Mouse (Mus musculus) thymus, postnatal 0 days (tissue): ENCODE results near the gene Zswim1. TPM values are rescaled to one million over a fixed set of nuclear protein-coding genes. Genes with fewer than 3 reads are reported as not detected.

Source experiments
- DNase-seq: peaks from one replicate; pipeline ENCODE4 v3.0.0-alpha.2; 2015; ENCODE audit warnings: low spot score
- polyA plus RNA-seq: library from polyadenylated mRNA; unstranded; fragments of >200 nt; fragmentation: Nextera tagmentation; extraction: Ambion mirVana; gene quantifications from 2 replicates; pipeline ENCODE4 v1.2.1, GENCODE M21; 2015

Zswim1 gene
- 8.7 and 9.1 TPM in 2 replicates for polyA plus RNA-seq

DNA sequence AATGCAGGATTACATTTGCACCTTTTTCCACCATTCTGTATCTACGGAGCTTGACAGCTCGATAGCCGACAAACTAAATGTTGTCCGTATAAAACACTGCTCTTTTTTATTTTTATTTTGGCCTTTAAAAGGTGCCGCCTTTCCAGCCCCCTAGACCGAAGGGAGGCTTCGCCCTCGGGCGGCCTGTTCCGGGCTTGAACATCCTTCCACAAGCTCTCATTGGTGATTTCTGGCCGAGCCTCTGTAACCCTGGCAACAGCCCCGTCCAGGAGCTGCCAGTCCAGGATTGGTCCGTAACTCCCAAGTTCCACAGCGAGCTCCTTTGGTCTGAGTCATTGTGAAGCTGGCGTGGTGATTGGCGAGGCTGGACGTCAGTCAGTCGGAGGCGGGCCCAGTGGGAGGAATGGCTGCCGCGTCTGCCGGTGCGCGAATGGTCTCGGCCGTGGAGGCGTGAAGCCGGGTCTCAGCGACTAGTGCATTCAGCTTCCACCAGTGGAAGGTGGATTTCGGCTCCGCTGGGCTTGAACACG lies at the start of gene Zswim1:
Gene Zswim1 (plus strand): TSS at position 51 of the 530 bp plus-strand sequence.
- DNase-seq: peak; percentile 97

DNA sequence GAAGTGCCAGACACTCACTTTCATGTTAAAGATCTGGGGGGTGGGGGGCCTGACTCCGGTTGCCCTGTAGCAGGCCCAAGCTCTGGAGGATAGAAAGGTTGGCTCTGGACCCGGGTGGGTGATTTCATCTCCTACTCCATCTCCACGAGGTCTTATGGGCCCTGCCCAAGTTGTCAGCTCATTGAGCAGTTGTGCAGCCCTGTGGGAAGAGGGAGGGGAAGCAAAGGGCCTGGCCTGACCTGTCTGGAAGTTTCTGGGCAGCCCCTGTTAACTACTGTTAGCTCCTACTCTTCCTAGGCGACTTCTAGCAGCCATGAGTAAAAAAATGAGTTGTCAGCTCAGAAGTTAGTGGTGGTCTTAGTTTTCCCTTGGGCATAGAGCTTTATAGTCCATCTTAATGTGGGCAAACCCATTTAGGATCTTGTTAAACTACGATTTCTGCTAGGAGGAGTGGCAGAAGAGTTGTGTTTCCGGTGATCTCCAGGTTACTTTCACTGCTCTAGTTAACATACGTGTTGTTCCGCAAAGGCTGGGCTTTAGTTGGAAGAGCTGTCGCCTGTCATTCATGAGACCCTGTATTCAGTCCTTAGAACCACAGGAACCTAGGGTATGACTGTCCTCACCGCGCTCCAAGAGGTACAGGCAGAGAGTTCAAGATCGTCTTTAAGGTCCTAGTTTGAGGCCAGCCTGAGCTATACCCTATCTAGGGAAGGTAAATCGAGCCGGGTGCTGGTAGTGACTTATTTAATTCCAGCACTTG lies 49.1 kb upstream of the Zswim1 start:
- DNase-seq: no peak

GRCm38 (mm10) chr2:164773989-164774364 lies 48.5 kb upstream of the Zswim1 start:
- no peak for DNase-seq

DNA sequence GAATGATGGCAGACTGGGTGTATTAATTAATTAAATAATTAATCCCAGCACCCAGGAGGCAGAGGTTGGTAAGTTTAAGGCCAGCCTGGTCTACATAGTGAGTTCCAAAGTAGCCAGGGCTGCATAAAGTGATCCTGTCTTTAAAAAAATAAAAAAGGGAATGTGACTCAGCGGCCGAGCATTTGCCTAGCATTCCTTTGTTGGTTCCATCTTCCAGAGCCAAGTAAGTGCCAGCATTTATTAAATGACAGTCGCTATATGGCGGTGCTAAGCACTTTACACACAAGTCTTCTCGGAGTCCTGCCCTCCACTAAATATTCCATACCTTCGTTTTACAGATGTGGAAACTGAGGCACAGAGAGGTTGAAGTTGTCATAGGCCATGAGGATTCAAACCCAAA lies 46.4 kb upstream of the Zswim1 start:
- no peak for DNase-seq

DNA sequence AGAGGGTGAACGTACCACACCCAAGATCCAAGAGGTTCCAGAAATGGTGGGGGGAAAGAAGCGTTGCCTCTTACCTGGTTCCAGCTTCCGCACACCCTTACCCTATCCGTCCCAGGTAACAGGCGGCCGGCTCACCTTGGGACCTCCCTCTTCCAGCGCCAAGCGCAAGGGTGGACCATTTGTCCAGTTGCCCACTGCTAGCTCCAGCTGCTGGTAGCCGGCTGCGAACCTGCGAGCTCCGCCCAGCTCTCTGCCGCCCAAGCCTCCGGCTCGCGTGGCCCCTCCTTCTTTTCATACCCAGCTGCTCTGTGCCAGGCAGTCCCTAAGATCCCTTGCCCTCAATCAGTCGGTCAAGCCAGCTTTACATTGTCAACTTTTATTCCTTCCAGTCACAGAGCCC lies 45.7 kb upstream of the Zswim1 start:
- DNase-seq: no peak

- no peak for DNase-seq
Measured at GRCm38 (mm10) chr2:164777246-164778014, 45.1 kb upstream of the Zswim1 start.

DNA sequence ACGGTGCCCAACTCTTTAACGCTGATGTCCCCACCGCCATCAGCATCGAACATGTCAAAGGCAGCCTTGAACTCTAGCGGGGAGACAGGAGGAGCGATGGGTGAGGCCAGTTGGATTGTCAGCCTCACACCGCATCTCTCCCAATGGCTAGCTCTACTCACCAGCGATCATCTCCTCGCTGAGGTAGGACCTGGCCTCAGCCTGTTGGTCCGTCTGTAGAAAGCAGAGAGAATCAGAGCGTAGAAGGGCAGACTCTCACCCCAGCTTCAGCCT lies 44.5 kb upstream of the Zswim1 start:
- no peak for DNase-seq

DNA sequence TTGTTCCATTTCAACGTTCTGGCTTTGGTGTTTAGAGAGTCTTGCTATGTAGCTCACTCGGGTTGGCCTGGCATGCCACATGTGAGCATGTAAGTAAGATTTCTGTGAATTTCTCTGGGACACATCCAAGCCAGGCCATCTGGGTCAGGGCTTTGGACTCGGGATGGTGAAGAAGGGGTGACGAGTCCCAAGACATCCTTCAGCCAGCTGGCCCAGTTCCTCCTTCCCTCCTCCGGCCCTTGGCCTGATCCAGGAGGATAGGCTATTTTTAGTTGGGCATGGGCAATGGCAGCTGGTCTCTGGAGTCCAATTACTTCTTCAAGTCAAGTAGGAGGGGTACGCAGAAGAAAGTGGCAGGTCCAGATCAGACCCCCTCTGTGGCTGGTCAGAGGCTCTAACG lies 43.7 kb upstream of the Zswim1 start:
- no peak for DNase-seq

GRCm38 (mm10) chr2:164779481-164780086 lies 42.9 kb upstream of the Zswim1 start, which contains the start of gene Tnnc2:
Gene Tnnc2 (minus strand): TSS chr2:164779967.
- DNase-seq: no peak

- DNase-seq: no peak
Measured at GRCm38 (mm10) chr2:164781876-164782275, 40.6 kb upstream of the Zswim1 start.

- DNase-seq: peak; percentile 39
Measured at GRCm38 (mm10) chr2:164783926-164784581, 38.4 kb upstream of the Zswim1 start.

GRCm38 (mm10) chr2:164784869-164785420 lies 37.5 kb upstream of the Zswim1 start:
- no peak for DNase-seq

GRCm38 (mm10) chr2:164785481-164786387 lies 36.8 kb upstream of the Zswim1 start, which contains the start of gene Snx21:
Gene Snx21 (plus strand): TSS chr2:164785823.
- peak; percentile 71 for DNase-seq

DNA sequence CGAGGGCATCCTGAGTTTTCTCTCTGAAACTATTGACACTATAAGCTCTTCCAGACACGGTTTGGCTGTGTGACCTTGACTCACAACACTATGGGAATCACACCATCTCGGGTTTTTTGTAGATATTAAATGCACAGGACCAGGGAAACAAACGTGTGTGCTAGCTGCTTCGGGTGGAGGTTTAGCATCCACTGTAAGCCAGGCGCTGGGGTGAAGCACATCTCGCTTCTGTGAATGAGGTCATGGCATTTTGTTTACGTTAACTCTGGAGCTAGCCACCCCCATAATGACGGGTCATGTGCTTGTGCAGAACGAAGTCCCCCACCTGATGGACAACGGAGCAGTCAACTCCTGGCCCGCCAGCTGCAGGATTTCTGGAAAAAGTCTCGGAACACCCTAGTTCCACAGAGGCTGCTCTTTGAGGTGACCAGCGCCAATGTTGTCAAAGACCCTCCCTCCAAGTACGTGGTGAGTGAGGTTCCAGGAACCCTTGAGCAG lies 36.0 kb upstream of the Zswim1 start:
- DNase-seq: no peak

DNA sequence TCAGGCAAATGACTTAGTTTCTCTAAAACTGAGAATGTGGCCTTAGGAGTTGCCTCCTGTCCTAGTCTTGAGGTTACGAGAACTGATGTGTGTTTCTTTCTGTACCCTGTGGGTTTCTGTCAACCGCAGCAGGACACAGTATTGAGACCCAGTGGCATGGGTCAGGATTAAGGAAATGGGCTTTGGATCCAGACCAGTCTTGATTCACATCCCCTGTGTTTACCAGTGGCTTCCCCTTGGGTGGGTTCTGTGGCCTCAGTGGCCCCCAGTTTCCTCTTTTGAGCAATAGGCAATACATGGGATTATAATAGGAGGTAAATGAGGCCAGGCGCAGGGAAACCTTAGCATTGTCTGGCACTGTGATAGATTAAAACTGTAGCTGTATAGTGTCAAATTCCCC lies 35.5 kb upstream of the Zswim1 start:
- DNase-seq: no peak

GRCm38 (mm10) chr2:164787779-164788178 lies 34.7 kb upstream of the Zswim1 start:
- no peak for DNase-seq

- no peak for DNase-seq
Measured at GRCm38 (mm10) chr2:164788411-164788810, 34.1 kb upstream of the Zswim1 start.

DNA sequence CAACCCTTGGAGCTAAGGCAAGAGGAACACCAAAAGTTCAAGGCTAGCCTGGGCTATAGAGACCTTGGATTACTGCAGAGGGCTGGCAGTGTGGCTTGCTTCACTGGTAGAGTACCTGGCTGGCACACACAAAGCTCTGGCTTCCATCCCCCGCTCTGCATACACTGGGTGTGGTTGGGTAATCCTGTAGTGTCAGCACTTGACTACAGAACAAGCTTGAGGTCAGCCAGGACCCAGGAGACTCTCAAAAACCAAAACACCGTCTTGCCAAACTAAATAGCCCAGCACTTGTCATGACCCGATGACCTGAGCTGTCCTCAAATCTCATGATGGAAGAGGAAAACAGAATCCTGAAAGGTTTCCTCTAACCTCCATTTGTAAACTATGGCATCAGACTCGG lies 32.0 kb upstream of the Zswim1 start:
- no peak for DNase-seq

- DNase-seq: no peak
Measured at GRCm38 (mm10) chr2:164791841-164792261, 30.6 kb upstream of the Zswim1 start.
